Mouse (Mus musculus): ENCODE measurements around the gene Dpp6. TPM values are rescaled to one million over a fixed set of nuclear protein-coding genes. Genes with fewer than 3 reads are reported as not detected.

Gene Dpp6
- polyA plus RNA-seq, 1 experiment: 95.2 TPM

DNA sequence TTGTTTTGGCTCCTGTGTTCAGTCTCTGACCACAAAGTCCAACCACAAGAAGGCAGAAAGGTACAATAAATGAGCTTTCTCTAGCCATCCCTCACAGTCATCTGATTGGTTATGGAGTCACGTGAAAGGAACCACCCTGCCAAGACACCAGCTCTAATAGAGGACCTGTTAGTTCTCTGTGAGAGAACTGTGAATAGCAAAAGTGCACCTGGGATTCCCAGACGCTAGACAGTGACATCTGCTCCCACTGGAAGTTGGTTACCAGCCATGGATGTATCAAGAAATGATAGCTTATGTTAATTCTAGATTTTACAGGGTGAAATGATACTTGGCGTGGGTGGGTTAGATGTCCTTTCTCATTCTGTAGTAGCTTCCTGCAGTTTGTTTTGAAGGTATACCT lies 338.7 kb downstream of the Dpp6 start:
- no peaks in the 10 kb centered on the region for H3K4me1 ChIP-seq (ENCODE audit: control insufficient read depth, insufficient read depth, low read length)
- TF ChIP-seq POLR2A (IDR thresholded peaks at IDR 0.05; ENCODE audit: extremely low read depth, insufficient read depth, low read length) (no peak), CTCF (IDR thresholded peaks at IDR 0.05; ENCODE audit: extremely low read depth, insufficient read depth, low read length) (no peak)
- H3K27ac ChIP-seq (ENCODE audit: insufficient read depth, low read length): no peak overlapping the region
- no peak overlapping the region for H3K4me3 ChIP-seq (ENCODE audit: insufficient read depth, low read length)

DNA sequence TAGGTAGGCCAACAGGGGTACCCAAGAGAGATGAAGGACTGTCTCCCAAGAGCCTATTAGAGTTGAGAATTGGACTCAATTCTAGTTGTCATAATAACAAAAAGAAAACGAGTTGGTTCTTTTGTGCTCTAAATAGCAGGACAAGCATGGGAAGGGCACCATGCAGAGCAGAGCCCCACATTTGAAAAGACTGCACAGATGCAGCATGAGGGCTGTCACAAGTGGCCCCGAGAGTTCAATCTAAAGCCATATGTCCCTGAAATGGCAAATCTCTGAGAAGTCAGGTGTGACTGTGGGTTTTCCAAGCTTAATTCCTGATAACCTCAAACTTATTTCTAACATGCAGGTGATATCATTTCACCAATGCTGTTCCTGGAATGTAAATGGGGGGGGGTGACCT lies 339.4 kb downstream of the Dpp6 start:
- H3K27ac ChIP-seq (ENCODE audit: insufficient read depth, low read length): no peak overlapping the region
- TF ChIP-seq POLR2A (IDR thresholded peaks at IDR 0.05; ENCODE audit: extremely low read depth, insufficient read depth, low read length) (no peak), CTCF (IDR thresholded peaks at IDR 0.05; ENCODE audit: extremely low read depth, insufficient read depth, low read length) (no peak)
- H3K4me3 ChIP-seq (ENCODE audit: insufficient read depth, low read length): no peak overlapping the region
- no peaks in the 10 kb centered on the region for H3K4me1 ChIP-seq (ENCODE audit: control insufficient read depth, insufficient read depth, low read length)

DNA sequence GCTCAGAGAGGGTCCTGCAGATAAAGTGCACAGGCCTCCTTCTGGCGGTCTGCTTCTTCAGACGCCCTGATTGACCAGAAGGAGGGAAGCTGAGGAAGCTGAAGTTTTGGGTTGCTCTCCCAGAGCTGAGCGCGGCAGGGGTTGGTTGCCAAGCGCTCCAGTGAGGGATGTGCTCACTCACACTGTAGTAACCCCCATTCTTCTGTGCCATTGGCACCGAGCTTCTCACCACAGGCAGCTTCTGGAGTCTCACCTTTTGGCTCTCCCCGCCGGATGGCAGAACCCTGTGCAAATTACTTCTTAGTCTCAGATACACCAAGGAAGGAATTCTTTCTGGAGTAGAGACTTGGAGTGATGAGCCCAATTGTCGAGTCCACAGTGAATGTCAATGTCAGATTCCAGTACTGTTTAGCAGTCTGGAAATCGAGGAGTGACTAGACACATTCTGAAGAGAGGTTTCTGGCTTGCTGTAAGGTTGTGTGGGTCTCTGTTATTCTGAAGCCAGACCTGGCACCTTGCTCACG lies 344.2 kb downstream of the Dpp6 start:
- no peaks in the 10 kb centered on the region for H3K4me1 ChIP-seq (ENCODE audit: control insufficient read depth, insufficient read depth, low read length)
- TF ChIP-seq POLR2A (IDR thresholded peaks at IDR 0.05; ENCODE audit: extremely low read depth, insufficient read depth, low read length) (no peak), CTCF (IDR thresholded peaks at IDR 0.05; ENCODE audit: extremely low read depth, insufficient read depth, low read length) (no peak)
- no peak overlapping the region for H3K4me3 ChIP-seq (ENCODE audit: insufficient read depth, low read length)
- no peak overlapping the region for H3K27ac ChIP-seq (ENCODE audit: insufficient read depth, low read length)

DNA sequence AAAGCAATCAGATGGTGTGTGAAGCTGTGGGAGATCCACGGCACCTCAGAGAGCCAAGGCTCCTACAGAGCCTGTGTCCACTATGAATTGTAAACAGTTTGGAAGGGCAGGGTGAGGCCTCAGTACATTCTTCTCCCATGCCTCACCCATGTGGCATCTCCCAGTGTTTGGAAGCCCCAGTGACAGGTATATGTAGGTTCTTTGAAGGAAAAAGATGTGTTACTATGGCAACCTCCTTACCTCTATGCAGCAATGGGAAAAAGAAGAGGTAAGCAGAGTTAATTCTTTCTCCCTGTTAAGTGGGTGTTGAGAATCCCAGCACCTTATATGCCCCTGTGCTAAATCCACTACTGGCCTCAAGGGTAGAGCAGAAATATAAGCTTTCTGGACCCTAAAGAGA lies 351.5 kb downstream of the Dpp6 start:
- Histone ChIP-seq H3K27ac (ENCODE audit: insufficient read depth, low read length) (no peak overlapping the region), H3K4me1 (ENCODE audit: control insufficient read depth, insufficient read depth, low read length) (no peaks in the 10 kb centered on the region), H3K4me3 (ENCODE audit: insufficient read depth, low read length) (no peak overlapping the region)
- TF ChIP-seq POLR2A (IDR thresholded peaks at IDR 0.05; ENCODE audit: extremely low read depth, insufficient read depth, low read length) (no peak), CTCF (IDR thresholded peaks at IDR 0.05; ENCODE audit: extremely low read depth, insufficient read depth, low read length) (no peak)

DNA sequence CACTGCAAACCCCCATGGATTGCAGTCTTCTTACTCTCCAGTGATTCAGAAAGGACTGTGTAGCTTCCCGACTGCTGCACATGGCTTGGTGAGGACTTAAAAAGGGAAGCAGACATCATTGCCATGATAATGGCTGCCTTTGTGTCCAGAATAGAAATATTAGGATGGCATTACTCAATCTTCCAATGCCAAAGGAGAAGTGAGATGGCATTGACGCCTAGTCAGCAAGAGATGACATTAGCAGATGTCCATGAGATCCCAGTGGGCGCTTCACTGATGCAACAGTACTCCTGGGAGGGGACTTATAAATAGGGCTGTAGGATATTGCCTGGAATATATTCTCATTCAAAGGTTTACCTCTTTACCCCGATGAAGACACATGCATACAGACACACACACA lies 368.0 kb downstream of the Dpp6 start:
- Histone ChIP-seq H3K27ac (ENCODE audit: insufficient read depth, low read length) (no peak overlapping the region), H3K4me3 (ENCODE audit: insufficient read depth, low read length) (no peak overlapping the region), H3K4me1 (ENCODE audit: control insufficient read depth, insufficient read depth, low read length) (no peaks in the 10 kb centered on the region)
- TF ChIP-seq POLR2A (IDR thresholded peaks at IDR 0.05; ENCODE audit: extremely low read depth, insufficient read depth, low read length) (no peak), CTCF (IDR thresholded peaks at IDR 0.05; ENCODE audit: extremely low read depth, insufficient read depth, low read length) (no peak)

DNA sequence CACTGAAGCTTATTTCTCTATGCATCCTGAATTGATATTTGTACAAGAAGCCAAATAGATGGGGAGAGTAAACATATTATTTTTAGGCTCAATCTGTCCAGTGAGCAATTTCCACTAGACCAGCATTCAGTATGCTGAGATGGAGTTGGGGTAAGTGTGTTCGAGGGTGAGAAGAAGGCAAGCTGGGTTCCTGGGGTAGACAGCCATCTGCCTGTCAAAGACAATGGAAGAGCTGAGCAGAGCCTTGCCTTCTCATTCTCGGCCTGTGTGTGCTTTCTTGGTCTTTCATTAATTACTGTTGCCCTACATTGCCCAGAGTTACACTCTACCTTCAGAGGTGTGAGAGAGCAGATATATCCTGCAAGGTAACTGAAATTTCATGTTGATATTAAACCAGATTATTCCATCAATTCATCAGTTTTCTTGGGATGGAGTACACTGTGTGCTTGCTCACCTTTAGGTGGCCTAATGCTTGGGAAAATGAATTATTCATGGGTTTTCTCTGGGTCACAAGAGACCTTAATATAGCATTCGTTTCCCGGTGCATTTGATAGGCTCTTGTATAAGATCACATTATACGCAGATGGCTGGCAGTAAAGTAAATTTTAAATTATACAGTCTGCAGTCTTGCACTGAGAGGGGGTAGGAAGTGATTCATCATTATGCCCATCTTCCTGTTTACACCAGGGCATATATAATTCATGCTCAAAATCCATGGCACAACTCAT lies 374.4 kb downstream of the Dpp6 start:
- H3K4me3 ChIP-seq (ENCODE audit: insufficient read depth, low read length): no peak overlapping the region
- H3K4me1 ChIP-seq (ENCODE audit: control insufficient read depth, insufficient read depth, low read length): peaks cover 5% of the 10 kb centered on the region
- no peak overlapping the region for H3K27ac ChIP-seq (ENCODE audit: insufficient read depth, low read length)
- TF ChIP-seq POLR2A (IDR thresholded peaks at IDR 0.05; ENCODE audit: extremely low read depth, insufficient read depth, low read length) (no peak), CTCF (IDR thresholded peaks at IDR 0.05; ENCODE audit: extremely low read depth, insufficient read depth, low read length) (no peak)

DNA sequence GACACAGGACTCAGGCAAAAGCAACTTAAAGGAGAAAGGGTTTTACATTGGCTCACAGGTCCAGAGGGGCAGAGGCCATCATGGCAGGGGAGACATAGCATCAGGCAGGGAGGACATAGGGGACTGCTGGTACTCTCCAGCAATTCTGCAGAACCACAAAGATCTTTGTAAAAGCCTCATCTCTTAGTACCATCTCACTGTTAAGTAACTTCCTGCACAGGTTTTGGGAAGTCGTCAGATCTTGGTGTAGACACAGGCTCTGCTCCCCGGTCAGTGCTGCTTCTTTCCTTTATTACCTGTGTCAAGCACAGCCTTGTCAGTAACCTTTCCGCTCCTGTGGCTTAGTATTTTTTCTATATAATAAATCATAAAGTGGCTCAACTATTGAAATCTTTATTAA lies 377.2 kb downstream of the Dpp6 start:
- H3K27ac ChIP-seq (ENCODE audit: insufficient read depth, low read length): no peak overlapping the region
- H3K4me1 ChIP-seq (ENCODE audit: control insufficient read depth, insufficient read depth, low read length): peaks cover 6% of the 10 kb centered on the region
- TF ChIP-seq CTCF (IDR thresholded peaks at IDR 0.05; ENCODE audit: extremely low read depth, insufficient read depth, low read length) (no peak), POLR2A (IDR thresholded peaks at IDR 0.05; ENCODE audit: extremely low read depth, insufficient read depth, low read length) (no peak)
- no peak overlapping the region for H3K4me3 ChIP-seq (ENCODE audit: insufficient read depth, low read length)

DNA sequence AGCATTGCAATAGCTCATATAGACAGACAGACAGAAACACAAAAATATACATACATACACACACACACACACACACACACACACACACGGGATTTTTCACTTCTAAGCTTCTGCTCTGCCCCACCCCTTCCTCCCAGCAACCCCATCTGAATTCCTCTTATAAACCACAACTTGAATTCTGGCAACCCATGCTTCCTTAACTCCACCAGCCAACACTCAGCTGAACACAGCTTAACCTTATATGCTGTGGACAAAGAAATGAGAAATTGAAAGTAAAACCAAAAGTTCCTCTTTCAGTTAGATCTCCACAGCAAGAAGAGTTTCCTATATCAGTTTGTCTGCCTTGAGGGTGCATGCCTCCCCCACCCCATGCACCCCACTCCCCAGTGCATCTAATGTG lies 378.0 kb downstream of the Dpp6 start:
- no peak overlapping the region for H3K27ac ChIP-seq (ENCODE audit: insufficient read depth, low read length)
- peaks cover 6% of the 10 kb centered on the region for H3K4me1 ChIP-seq (ENCODE audit: control insufficient read depth, insufficient read depth, low read length)
- TF ChIP-seq CTCF (IDR thresholded peaks at IDR 0.05; ENCODE audit: extremely low read depth, insufficient read depth, low read length) (no peak), POLR2A (IDR thresholded peaks at IDR 0.05; ENCODE audit: extremely low read depth, insufficient read depth, low read length) (no peak)
- H3K4me3 ChIP-seq (ENCODE audit: insufficient read depth, low read length): no peak overlapping the region

DNA sequence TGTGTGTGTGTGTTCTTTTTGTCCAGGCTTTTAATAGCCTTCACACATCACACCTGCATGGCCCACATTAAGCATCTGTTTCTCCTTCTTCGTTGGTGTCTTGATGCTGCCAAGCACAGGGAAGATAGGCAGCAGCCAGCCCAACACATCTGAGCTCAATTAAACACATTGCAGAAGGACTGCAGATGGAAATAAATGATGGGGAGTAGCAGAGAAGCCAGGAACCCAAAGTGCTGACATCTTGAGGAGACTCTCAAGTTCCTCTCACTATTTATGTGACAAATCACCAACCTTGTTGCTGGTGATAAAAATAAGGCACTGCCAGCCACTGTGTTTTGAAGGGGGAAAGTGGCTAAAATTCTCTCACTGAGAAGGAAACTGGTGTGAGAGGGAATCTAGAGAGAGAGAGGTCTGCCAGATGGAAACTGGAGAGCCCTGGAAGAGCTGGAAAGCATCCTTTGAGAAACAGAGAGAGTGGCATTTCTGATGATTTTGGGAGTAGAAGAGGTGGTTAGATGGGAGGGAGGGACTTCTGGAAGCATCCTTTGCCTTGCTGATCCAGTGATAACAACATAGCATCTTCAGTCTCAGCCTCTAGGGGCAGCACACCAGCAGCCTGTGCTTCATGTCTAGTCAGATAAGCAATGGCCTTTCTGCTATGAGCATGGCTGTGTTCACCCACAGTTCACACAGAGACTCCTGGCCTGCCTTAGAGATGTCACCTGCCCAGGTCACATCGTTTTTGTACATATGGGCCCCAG lies 383.8 kb downstream of the Dpp6 start:
- no peak for TF ChIP-seq POLR2A (IDR thresholded peaks at IDR 0.05; ENCODE audit: extremely low read depth, insufficient read depth, low read length)
- peak; percentile 49 for TF ChIP-seq CTCF (IDR thresholded peaks at IDR 0.05; ENCODE audit: extremely low read depth, insufficient read depth, low read length)
- Histone ChIP-seq H3K27ac (ENCODE audit: insufficient read depth, low read length) (no peak overlapping the region), H3K4me1 (ENCODE audit: control insufficient read depth, insufficient read depth, low read length) (peaks cover 12% of the 10 kb centered on the region), H3K4me3 (ENCODE audit: insufficient read depth, low read length) (no peak overlapping the region)

DNA sequence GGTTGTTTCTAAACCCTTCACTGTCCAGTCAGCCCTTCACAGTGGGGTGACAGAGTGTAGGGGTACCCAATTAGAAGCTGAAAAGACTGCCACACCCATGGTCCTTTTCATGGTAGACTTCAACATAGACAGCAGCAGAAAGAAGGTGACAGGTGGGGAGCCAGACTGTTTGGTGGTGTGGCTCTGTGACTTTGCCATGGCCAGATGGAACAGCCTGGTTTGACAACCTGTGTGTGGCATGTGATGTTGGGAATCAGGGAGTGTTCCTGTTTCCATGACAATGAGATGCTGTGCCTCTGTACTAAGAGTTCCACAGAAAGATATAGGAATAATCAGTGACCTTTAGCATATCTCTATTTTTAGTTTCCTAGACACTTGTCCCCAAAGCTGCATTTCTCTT lies 386.1 kb downstream of the Dpp6 start:
- Histone ChIP-seq H3K27ac (ENCODE audit: insufficient read depth, low read length) (0 out of 2 replicates have a peak overlapping the region, but pooled peaks have one; percentile 17), H3K4me3 (ENCODE audit: insufficient read depth, low read length) (no peak overlapping the region), H3K4me1 (ENCODE audit: control insufficient read depth, insufficient read depth, low read length) (peaks cover 13% of the 10 kb centered on the region)
- TF ChIP-seq CTCF (IDR thresholded peaks at IDR 0.05; ENCODE audit: extremely low read depth, insufficient read depth, low read length) (no peak), POLR2A (IDR thresholded peaks at IDR 0.05; ENCODE audit: extremely low read depth, insufficient read depth, low read length) (no peak)

Measured in cortical plate, adult 2 months (tissue).